Mouse (Mus musculus) heart, postnatal 0 days (tissue): ENCODE data around the gene Ces1h.
A peak's percentile ranks its signal among the peaks of the same experiment; 100 is the strongest.

Experiments used
- CTCF ChIP-seq: IDR thresholded peaks from 2 replicates; pipeline ENCODE4 v1.5.1; 2016; ENCODE audit warnings: antibody characterized with exemption, control low read depth, low read depth
- EP300 ChIP-seq: IDR thresholded peaks from 2 replicates; pipeline ENCODE4 v1.6.1; 2016; ENCODE audit warnings: antibody characterized with exemption, low read depth

- no peak for TF ChIP-seq EP300
- peak; percentile 50 for TF ChIP-seq CTCF
These were observed 18.5 kb upstream of the Ces1h start for GRCm38 (mm10) chr8:93398044-93398443.
